Mouse (Mus musculus) embryo, embryonic 11.5 days (tissue): ENCODE measurements at regions not wholly inside any gene's neighbourhood (a gene's known extent, or its start where the extent isn't known, plus 50 kb on each side); places are given as distances from the start of the nearest gene placed in this dataset.

Experiments used
- DNase-seq: peaks from one replicate; pipeline ENCODE4 v3.0.0-alpha.2; 2012; ENCODE audit warnings: low read depth, low spot score

GRCm38 (mm10) chr9:34029503-34030169 lies 456.1 kb upstream of the Kirrel3 start:
- DNase-seq = peak; percentile 56

GRCm38 (mm10) chr9:34054435-34054834 lies 431.3 kb upstream of the Kirrel3 start:
- DNase-seq = no peak
